Mouse (Mus musculus) ovary, adult 18-20 months (tissue): ENCODE data around the gene C9orf72.

Source experiments
- DNase-seq: peaks from one replicate; pipeline ENCODE4 v3.0.0; 2022; ENCODE audit warnings: low spot score, mixed read lengths

Gene C9orf72

DNA sequence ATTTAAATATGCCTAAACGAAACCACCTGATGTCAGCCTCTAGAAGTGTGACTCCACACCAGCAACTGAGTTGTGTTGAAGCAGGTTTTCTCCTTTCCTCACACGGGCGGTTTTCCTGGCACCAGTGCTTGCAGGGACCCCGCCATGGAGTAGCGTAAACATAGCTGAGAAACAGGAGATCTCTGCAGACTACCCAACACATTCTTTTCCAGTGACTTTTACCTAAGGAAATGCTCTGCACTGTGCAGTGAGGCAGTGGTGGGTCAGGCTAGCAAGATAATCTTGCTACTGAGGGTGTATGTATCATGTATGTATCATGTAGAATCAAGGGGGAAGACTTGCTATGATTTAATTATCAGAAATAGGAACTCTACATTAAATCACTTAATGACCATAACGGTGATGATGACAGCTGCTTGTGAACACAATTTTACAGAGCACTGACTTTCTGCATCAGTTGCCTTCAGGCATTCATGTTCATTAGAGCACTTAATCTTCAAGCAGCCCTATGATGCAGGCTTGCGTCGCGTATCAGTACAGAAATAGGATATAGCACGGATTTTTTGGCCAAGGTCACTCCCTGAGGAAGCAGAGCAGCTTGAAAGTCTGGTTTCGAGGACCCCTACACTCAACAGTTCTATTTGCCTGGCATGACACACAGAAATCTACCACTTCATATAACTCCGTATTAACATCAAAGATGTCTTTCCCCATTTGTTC is 47.9 kb downstream of the C9orf72 start:
- no peak for DNase-seq

DNA sequence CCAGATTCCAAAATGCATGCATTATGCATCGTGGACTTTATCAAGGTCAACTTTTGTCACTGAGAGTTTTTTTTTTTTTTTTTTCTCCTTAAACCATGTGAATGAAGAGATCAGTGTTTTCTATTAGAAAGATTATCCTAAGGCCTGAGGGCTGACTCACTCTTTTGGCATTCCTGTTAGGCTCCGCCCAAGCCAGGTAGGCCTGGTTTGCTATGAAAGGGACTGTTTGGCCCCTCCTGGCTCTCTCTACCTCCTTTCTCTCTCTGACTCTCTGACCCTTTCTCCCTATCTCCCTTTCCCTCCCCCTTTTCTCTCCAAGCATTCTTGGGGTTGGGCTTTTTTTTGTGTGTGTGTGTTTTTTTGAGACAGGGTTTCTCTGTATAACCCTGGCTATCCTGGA is 50.4 kb downstream of the C9orf72 start:
- no peak for DNase-seq

DNA sequence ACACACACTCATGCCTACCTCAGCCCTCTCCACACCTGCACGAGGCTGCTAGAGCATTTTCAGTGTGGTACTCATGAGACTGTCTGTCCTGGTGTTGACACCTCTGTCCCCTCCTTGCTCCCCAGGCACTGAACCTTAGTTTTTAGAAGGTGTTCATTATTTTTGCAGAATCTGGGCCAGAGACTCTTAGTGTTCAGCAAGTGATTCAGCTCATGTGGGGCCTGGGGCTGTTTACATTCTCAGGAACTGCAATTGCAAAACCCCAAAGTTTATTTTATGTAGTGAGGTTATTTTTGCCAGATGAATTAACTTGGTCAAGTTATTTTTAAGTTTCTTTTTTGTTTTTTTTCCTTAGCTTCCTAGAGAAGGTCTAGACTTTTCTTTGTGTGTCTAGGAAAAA is 52.4 kb downstream of the C9orf72 start:
- DNase-seq, result no peak

DNA sequence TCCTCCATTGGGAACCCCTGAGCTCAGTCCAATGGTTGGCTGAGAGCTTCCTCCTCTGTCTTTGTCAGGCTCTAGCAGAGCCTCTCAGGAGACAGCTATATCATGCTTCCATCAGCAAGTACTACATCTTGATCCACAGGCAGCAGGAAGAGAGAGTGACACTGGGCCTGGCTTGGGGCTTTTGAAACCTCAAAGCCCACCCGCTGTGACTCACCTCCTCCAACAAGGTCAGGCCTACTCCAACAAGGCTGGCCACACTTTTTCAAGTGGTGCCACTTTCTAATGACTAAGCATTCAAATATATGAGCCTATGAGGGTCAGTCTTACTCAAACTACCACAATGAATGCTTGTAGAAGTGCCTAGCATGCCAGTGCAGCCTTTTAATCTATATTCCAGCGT is 53.5 kb downstream of the C9orf72 start:
- no peak for DNase-seq

DNA sequence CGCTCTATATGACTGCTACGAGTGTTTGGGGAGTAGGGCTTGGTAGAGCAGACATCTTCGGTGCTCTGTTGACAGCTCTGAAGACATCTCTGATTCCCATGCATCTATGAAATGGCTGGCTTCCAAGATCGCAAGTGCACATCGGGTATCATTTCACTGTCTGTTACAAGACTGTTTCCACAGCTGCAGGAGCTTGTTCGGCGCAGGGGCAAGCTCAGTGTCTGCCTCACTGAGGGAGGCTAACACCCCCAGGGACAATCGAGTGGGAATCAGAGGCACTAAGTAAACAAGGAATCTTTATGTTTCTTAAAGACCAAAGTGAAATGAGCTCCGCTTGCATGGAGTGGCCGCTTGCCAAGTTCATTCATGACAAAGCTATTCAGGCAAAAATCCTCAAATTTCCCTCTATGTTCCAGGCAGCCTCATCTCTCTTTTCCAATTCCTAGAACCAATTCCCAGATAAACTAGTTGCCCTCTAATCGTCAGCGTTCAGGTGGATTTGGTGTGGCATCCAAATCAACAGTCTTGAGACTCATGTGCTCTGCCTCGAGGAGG is 56.3 kb downstream of the C9orf72 start:
- no peak for DNase-seq

DNA sequence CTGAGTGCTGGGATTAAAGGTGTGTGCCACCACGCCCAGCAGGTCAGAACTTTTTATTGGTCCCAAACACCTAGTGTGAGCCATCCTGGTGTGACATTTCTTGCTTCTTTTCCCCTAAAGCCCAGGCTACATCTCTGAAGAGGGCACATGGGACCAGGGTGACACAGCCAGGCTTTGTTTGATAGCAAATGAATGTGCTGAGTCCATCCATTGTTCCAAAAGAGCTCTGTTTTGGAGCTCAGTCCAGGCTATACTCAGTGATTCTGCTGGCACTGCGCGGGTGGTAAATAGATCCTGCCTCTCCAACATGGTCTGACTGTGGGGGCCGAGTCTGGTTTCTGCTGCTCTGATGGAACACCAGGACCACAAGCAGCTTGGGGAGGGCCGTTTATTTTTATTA is 58.1 kb downstream of the C9orf72 start:
- DNase-seq, result no peak

DNA sequence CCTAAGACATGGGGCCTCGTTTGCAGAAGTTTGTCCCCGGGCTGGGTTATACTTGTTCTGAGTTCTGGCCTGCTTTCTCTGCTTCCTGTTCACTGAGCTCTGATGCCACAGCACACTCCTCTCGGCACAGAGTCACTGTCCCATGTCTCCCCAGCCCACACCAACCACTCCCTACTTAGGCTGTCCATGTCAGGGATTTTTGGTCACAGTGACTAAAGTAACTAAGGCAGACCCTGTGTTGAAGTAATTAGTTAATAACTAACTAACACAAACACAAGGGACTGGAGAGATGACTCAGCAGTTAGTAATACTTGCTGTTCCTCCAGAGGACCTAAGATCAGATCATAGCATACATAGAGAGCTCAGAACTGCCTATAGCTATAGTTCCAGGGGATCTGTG is 60.0 kb downstream of the C9orf72 start:
- DNase-seq, result no peak

DNA sequence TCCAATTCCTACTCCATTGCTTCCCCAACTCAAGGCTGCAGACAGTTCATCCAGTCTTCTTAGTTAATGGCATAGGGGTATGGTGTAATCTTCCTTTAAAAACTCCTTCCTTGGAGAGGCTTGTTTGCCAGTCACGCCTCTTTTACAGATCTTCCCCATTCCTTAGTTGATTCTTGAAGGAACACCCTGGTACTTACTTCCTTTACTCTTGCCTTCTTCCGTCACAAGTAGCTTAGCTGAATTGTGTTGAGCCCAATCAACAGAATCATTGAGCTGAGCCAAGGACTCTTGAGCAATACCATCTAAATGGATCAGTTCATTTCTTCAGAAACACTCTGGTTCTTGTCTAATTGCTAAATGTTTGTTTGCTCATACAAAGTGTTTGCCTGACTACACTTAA is 60.7 kb downstream of the C9orf72 start:
- DNase-seq, result no peak

DNA sequence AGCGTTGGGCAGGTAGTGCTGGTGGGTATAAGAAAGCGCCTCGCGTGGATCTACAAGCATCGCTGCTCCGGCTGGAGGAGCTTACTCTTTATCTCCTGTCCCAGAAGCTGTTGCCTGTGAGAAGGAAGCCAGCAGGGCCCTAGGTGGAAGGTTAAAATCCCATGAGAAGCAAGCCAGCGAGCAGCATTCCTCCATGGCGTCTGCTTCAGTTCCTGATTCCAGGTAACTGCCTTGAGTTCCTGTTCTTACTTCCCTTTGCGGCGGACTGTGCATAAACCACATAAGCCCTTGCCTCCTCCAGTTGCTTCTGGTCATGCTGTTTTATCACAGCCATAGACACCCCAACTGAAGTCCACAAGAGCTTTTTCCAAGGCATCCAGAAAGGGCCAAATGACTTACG is 68.2 kb downstream of the C9orf72 start:
- no peak for DNase-seq

DNA sequence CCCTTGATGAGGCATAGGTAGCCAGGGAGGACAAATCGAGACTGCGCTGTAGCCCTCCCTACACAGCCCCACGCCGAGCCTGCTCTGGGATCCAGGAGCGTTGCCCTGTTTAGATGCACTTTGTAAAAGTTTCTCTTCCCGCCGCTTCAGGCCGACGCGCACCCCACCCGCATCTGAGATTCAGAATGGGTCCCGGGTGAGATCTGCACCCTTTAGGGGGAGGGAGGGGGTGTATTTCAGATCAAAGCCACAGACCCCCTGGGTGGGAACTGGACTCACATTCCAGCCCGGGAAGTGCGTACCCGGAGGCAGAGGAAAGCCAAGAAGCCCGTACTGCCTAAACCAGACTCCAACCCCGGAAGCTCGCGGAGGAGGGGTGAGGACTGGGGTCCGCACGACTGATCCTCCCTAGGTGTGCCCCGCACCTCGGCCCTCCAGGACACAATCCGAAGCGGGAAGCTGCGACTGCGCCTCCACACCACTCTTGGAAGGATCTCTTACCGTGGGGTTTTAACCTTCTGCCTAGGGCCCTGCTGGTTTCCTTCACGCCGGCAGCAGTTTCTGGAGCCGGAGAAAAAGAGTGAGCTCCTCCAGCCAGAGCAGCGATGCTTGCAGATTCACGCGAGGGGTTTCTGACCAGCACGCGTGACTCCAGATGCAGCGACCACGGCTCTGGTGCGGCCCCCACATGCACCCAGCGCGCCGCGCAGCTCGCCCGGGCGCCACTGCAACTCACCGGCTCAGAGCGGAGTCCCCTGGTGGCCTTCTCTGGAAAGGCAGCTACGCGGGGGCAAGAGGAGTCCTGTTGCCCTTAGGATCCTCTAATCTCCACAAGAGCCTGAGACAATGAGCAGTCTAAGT is 69.0 kb downstream of the C9orf72 start, which contains the start of gene Mob3b:
Mob3b (minus strand) TSS at position 734 of the 861 bp plus-strand sequence.
- peak; percentile 76 for DNase-seq

DNA sequence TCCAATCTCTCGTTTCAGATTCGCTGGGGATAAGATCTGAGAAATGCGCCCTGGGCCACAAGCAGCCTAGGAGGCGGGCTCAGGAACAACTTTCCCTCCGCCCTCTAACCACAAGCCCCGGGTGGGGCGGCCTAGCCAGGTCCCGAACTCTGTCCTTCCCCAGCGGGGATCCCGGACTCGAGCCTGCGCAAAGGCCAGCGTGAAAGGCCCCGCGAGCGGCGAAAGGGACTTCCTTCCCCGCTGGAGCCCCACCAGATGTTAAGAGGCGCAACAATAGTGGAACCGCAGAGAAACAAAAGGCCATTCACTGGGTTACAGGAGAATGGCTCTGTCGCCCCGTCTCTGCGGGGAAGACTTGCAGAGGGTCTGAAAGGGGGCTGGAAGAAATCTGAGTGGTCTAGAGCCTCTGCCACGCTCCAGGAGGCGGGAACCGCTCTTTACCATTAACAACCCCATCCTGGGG is 69.8 kb downstream of the C9orf72 start:
- peak; percentile 59 for DNase-seq

DNA sequence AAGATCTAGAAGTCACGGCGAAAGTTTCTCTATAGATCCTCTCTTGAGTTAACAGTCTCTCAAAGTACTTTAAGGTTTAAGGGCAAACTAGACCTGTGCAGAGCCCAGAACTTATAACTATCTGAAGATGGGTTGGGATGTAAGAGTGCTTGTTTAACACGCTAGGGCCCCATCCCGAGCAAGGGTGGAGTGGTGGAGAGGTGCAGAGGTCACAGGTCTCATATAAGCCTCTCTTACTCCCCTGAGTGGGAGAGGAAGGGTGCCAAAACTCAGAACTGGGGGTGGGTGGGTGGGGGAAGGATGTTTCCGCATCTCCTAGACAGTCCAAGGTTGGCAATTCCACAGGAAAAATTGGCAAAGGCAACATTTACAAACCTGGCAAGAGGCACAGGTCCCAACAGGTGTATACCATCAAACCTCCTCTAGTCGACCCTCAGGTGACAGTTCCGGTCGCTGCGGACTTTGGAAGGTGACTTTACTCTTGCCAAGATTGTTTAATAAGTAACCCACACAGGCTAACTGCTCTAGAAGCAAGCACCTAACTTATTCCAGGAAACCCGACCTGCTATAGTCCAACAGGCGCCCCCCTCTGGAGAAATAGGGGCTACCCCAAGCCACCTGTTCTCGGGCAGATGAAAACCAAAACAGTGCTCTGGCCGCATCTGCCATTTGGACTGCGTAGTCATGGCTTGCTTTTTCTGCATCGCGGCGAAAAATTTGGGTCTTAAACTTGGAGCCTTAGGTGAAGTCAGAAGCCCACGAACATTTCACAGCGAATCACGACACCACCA is 70.6 kb downstream of the C9orf72 start:
- DNase-seq, result no peak

DNA sequence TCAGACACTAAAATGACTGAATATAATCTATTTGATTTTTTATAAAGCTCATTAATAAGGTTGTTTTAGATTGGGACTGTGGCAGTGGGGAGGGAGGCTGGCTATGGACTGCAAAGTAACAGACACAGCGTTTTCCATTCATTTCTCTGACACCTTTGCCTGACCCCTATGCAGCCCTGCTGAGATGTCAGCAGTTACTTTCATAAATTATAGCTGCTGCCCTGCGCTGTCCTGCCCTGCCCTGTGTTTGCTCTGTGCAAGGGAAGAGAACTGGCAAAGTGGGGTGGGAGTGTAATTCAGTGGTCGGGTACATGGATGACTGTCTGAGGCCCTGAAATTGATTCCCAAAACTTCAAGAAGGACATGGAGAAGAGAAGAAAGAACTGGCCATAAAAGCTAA is 71.9 kb downstream of the C9orf72 start:
- no peak for DNase-seq

DNA sequence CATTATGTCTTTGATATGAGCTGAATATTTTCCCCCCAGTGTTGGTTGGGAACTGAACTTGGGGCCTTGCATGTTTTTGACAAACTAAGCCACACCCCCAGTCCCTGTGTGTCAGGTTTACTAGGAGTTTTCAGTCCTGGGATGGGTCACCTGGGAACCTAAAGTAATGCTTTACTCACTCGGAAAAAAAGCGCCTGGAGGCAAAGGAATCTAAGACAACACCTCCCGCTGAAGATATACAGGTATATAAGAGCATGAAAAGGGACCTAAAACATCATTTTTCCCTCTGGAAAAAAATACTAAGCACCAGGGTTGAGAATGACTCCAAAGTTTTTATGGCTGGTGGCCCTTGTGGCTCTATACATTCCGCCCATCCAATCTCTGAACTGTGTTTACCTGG is 74.2 kb downstream of the C9orf72 start, which contains the start of gene Ifnk:
Ifnk (plus strand) TSS at position 301 of the 400 bp plus-strand sequence.
- DNase-seq, result no peak

DNA sequence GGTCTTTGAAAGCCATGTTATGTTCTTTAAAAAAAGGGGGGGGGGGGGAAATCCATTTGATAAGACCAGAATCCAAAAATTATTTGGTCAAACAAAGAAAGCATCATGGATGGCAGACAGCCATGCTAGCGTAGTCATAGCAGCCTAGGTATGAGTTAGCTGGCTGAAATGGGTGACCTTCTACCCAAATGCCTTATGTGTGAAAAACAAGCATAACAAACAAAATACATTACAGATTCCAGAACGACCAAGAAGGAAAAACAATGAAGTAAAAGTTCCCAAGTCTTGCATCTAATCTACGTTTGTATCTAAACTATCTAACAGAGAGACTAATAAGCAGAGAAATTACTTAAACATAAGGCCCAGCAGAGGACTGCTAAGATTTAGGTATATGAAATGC is 75.3 kb downstream of the C9orf72 start:
- DNase-seq, result no peak

DNA sequence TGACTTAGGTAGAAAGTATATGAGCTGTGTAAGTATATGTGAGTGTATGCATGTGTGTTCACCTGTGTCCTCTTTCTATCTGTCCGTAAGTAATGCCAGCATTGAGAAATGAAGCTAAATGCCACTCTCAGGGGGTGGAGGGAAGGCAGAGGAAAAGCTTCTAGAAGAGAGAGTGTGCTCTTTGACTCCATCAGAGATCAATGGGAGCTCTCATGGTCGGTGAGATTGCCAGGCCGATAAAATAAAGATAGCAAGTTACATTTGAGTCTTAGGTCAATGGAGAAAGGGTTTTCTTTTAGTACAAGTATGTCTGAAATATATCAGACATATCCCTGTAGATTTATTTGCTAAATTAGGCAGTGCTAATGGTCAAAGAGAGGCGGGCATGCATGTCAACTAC is 77.6 kb downstream of the C9orf72 start:
- no peak for DNase-seq

DNA sequence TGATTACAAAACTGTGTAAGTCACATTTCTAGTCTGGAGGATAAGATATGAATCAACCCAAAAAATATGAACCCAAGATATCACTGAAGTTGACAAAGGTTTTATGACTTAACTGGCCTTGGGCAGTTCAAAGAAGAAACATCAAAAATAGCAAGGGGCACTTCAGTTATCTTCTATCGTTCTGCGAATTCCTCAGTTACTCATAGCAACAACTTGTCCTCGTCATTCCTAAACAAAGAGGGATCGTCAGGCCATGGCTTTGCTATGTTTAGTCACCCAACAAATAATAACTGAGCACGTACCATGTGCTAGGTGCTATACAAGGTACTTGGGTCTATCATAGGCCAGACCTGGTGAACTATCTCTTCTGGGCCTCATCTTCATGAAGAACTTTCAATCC is 79.4 kb downstream of the C9orf72 start:
- DNase-seq, result no peak

DNA sequence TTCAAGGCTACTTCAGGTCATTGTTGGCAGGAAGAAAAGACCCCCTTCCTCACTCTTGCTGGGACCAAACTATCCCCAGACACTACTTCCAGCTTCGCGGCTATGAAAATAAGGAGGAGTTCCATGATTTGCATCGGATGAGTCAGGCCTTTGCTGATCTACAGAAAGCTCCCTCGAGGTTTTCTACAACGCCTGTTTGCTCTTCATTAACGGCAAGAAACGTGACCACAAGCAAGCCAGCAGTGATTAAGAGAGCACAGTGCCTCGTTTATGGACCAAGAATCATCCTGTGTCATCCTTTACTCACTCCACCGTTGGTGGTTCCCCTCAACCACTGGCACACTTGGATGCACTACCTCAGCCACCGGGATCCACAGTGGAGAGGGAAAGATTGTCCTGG is 80.2 kb downstream of the C9orf72 start:
- DNase-seq, result no peak

DNA sequence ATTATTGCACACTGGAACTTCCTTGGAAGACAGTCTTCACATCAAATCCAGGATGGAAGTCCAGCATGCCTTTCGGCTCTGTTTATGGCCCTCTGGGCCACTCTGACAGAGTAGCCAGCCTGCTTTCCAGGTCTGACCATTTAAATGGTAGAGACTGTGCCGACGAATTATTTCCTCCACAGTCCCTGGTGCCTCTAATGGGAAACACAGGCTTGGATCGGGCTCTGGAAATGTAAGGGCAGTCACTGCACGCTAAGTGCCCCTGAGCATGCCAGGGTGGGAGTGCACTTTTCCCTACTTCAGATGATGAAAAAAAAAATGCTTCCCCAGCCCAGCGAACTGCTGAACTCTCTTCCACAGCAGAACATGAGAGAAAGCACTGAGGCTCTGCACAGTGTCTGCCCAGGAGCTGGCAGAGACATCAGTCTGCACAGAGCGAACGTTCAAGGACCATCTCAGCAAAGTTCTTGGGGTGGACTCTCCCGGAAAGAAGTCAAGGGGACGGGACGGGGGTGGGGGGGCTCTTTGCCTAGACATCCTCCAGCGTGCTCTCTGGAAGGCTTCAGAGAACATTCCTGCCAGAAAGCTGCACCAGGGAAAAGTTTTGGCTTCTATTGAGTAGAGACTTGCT is 82.4 kb downstream of the C9orf72 start:
- no peak for DNase-seq
